Mouse (Mus musculus) T-cell, adult 2 months (primary cell): ENCODE data around the gene Xylb.
A peak's percentile ranks its signal among the peaks of the same experiment; 100 is the strongest.

Source experiments
- DNase-seq: peaks from one replicate; pipeline ENCODE4 v3.0.0; 2022; ENCODE audit warnings: low spot score

The Xylb gene

DNA sequence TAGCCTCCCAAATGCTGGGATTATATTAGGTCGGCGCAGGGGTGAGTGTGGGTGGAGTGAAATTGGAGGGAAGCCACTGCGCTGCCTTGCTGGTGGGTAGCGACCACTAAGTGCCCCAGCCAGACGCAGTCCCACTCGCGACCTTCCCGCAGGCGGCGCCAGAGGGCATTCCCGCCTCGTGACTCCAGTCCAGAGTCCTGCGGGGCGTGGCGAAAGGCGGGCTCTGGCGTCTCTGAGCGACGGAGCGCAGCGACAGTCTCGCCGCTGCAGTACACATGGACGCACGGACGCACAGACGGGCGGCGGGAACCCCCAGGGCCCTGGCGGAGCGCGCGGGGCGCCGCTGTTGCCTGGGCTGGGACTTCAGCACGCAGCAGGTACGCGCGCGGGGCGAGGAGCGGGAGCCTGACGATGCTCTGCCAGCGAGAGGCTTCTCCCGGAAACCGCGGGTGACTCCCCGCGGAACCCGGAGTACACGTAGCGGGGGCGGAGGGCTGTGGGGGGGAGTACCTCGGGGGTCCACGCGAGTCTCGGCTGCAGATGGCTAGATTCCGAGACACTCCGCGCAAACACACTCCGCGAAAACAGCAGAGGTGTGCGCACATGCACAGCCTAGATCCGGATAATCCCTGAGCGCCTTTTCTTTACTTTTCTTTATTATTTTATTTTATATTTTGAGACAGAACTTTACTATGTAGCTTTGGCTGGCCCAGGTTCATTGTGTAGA is at the start of gene Xylb:
TSS of gene Xylb (plus strand) at position 51 of the 727 bp plus-strand sequence.
- DNase-seq = peak; percentile 81

GRCm38 (mm10) chr9:119309067-119309466 is 48.1 kb upstream of the Xylb start:
- DNase-seq = no peak

GRCm38 (mm10) chr9:119313096-119313495 is 44.1 kb upstream of the Xylb start:
- DNase-seq = no peak

- no peak for DNase-seq
Observed at GRCm38 (mm10) chr9:119318891-119319290, 38.3 kb upstream of the Xylb start.

DNA sequence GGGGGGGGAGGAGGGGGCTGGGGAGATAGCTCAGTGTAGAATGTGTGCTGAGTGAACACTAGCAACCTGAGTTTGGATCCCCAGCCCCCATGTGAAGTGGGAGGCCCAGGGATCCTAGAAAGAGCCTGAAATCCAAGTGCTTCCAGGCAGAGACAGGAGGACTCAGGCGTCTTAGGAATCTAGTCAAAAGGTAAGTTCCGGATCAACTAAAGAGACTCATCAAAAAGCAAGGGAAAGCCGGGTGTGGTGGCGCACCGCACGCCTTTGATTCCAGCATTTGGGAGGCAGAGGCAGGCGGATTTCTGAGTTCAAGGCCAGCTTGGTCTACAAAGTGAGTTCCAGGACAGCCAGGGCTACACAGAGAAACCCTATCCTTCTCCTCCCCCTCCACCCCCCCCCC is 36.7 kb upstream of the Xylb start:
- DNase-seq = no peak

DNA sequence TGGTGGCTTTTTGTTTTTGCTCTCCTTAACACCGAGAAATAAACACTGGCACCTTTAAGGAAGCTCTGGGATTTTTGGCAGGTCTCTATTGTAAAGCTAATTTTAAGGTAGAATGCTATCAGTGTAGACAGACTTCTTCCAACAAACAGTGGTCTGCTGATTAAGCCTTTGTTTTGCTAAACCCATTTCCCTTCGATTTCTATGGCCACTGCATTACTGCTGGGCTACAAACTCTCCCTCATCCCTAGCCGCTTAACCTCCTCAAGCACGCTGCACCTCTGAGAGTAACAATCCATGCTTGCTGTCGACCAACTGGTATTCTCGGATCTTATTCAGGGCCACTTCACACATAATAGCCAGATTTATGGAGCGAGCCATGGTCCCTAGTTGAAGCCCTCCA is 36.2 kb upstream of the Xylb start:
- DNase-seq = no peak

DNA sequence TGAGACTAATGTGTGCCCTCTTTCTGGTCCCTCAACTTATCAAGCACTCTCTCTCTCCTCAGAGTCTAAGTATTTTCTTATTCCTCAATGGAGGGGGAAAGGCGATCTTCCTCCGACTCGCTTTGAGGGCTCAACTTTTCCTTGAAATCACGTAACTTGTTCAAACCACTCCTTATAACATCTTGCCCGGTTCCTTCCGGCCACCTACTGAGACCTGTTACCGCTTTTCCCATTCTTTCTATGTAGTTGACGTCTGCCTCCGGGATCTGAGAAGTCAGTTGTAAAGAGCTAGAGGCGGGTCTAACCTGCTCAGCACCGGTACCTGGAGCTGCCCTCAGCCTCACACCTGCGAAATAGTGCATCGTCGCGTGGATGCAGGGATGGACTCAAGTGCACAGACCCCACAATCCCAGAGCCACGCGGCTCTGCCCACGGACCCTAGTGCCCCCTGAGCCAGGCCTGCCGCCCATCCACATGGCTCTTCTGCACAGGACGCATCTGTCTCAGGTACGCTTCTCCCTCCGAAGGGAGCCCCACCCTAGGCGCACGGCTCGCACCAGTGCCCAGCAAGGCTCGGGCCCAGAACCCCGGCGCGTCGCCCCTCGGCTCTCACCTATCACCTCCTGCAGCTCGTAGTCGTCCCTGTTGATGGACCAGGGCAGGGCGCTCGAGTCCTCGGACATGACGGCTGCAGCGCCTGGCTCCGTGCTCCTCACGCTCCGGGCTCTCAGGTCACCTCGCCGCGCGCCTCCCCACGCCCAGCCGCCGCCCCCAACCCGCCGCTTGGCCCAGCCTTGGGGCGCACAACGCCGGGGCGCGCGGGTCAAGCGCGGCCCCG is 35.6 kb upstream of the Xylb start:
- DNase-seq = no peak

GRCm38 (mm10) chr9:119322289-119323259 is 34.6 kb upstream of the Xylb start, which contains the start of gene Oxsr1:
Oxsr1 (minus strand) TSS chr9:119322427.
- peak; percentile 98 for DNase-seq

GRCm38 (mm10) chr9:119323260-119323645 is 33.9 kb upstream of the Xylb start:
- no peak for DNase-seq

GRCm38 (mm10) chr9:119324130-119324529 is 33.1 kb upstream of the Xylb start:
- no peak for DNase-seq

GRCm38 (mm10) chr9:119328488-119328887 is 28.7 kb upstream of the Xylb start:
- no peak for DNase-seq

- no peak for DNase-seq
Observed at GRCm38 (mm10) chr9:119330186-119330963, 26.8 kb upstream of the Xylb start.

DNA sequence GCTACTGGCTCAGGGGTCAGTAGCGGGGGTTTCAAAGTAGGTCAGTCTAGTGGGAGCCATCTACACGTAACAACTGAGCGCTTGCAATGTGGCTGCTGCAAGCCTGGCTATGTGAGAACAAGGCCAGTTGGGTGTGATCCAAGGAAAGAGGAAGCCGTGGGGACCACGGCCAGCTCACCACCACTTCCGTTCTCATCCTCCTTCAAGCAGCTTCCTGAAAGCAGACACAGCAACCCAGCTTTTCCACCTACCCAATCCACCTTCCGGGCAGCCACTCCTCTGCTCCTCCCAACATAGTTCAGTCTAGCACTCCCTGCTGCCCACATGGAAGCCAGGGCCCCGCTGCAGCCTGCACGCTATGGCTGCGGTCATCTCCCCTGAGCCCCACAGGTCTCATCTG is 22.9 kb upstream of the Xylb start:
- peak; percentile 32 for DNase-seq

GRCm38 (mm10) chr9:119334834-119335233 is 22.3 kb upstream of the Xylb start:
- DNase-seq = no peak

- DNase-seq = no peak
Observed at GRCm38 (mm10) chr9:119335571-119335970, 21.6 kb upstream of the Xylb start.

DNA sequence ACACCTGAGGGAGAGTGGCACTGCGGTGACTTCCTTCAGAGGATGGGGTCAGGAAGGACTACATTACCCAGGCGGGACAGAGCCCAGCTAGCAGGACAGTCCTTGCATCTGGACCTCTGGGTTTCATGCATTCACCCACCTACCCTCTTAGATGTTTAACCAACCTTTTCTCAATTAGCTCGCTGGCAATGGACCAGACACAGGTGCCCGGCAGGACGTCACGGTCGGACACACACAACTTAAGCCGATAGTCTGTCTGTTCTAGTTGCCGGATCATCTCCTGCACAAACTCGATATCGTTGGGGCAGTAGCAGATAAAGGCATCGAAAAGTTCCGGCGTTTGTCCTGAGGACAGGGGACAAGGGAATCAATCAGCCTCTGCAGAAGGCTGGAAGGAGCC is 19.3 kb upstream of the Xylb start:
- DNase-seq = no peak

- DNase-seq = no peak
Observed at GRCm38 (mm10) chr9:119338350-119338749, 18.8 kb upstream of the Xylb start.

GRCm38 (mm10) chr9:119339106-119339505 is 18.1 kb upstream of the Xylb start:
- no peak for DNase-seq

- peak; percentile 69 for DNase-seq
Observed at GRCm38 (mm10) chr9:119339558-119340211, 17.5 kb upstream of the Xylb start, which contains the start of gene Acaa1a. Acaa1a (plus strand) TSS chr9:119339676.

DNA sequence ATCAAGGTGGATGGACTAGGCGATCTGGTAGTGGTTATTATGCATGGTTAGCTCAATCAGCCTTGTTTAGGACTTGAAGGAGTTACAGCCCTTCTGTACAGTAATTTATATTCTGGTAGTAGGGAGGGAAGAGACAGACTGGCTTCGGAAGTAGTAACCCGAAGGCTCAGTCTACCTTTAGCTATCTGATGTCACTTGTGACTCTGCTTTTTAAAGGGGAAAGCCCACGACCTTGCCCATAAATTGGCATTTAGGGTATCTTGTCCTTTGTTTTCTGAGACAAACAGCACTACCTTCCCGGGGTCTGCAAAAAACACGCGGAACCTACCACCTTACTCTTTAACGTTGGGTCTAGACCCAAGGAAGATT is 17.0 kb upstream of the Xylb start:
- DNase-seq = no peak
